Mouse (Mus musculus) ES-E14 (cell line): ENCODE results near the gene Pik3ap1.
"Not testable (repeated sequence)": the region's sequence is repeated elsewhere in the genome, so short reads cannot be mapped to it uniquely, and the experiment has no call there.

Source experiments
- CHD2 ChIP-seq: IDR thresholded peaks from 2 replicates; pipeline ENCODE4 v1.6.1; 2014; ENCODE audit warnings: mild to moderate bottlenecking, low read depth, low read length, inconsistent platforms
- HCFC1 ChIP-seq: IDR thresholded peaks from 2 replicates; pipeline ENCODE4 v1.6.1; 2012; ENCODE audit warnings: low read length, inconsistent platforms, borderline replicate concordance; ENCODE audit not compliant: insufficient read depth
- MAFK ChIP-seq: IDR thresholded peaks from 2 replicates; pipeline ENCODE4 v1.6.1; 2014; ENCODE audit warnings: mild to moderate bottlenecking, low read depth, low read length, inconsistent platforms; ENCODE audit not compliant: insufficient read depth
- ZC3H11A ChIP-seq: IDR thresholded peaks from 2 replicates; pipeline ENCODE4 v1.6.1; 2012; ENCODE audit warnings: low read depth, mild to moderate bottlenecking, inconsistent platforms, low read length, borderline replicate concordance

DNA sequence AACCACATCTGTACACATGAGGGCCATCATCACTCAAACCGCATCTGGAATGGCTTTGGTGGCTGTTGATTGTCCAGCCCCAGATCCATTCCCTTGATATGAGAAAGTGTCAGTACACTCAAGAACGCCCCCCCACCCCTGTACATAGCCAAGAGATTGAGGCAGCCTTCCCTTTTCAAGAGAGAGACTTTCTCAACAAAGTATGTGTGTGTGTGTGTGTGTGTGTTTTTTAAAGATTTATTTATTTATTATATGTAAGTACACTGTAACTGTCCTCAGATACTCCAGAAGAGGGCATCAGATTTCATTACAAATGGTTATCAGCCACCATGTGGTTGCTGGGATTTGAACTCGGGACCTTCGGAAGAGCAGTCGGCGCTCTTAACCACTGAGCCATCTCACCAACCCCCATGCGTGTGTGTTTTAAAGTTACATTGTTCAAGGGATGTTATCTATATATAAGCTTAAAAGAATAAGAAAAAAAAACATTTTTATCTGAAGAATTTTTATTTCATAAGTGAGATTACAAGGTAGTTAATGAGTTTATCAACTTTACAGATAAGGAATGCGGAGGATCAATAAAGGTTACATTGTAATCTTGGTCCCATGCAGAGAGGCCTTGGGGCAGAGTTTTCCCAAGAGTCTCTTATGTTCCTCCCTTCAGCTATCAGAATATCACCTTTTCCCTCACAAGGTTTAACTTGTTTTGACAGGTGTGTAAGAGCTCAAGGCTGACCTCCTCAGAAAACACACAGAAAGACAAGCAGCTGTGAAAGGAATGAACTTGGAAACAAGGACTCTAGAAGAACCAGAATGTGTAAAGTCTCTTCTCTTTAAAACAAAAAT, 41.2 kb upstream of the Pik3ap1 start:
- TF ChIP-seq ZC3H11A, MAFK, HCFC1, CHD2: not testable (repeated sequence)
